Mouse (Mus musculus) G1E (cell line): Measurements from ENCODE around the gene Ace3.

Source experiments
- CTCF ChIP-seq: IDR thresholded peaks from 2 replicates; pipeline ENCODE4 v1.5.1; 2012; ENCODE audit warnings: low read depth, low read length, inconsistent platforms, mixed read lengths
- GATA1 ChIP-seq: IDR thresholded peaks from 2 replicates; pipeline ENCODE4 v1.6.1; 2012; ENCODE audit warnings: borderline replicate concordance, low read length, inconsistent platforms, mixed read lengths
- GATA2 ChIP-seq: IDR thresholded peaks from 2 replicates; pipeline ENCODE4 v1.6.1; 2012; ENCODE audit warnings: low read depth, low read length, inconsistent platforms, borderline replicate concordance
- TAL1 ChIP-seq: conservative IDR thresholded peaks from 2 replicates; pipeline ENCODE4 v1.6.1; 2012; ENCODE audit warnings: low read depth, low read length, inconsistent platforms, mixed read lengths

DNA sequence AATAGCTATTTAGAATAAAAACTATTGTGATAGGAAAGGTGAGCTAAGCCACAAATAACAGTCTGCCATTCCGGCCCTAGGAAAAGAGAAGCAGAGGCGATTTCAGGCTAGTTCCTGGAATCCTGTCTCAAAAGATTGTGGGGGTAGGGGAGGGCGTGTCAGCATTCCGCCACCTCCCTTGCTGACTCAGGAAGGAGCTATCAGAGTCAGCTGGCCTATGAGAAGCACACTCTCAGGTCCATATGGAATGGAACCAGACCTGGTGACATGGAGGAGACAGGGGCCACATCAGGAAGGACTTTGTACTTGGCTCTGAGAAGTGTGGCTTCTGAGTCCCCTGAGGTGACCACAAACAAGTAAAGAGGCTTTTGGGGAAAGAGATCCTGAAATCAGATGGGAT lies 44.0 kb upstream of the Ace3 start:
- TF ChIP-seq GATA2 = no peak
- no peak for TF ChIP-seq TAL1
- TF ChIP-seq CTCF = no peak
- no peak for TF ChIP-seq GATA1
